Comparison of ENCODE assay signal across 8 mouse cellular contexts in the genomic region with DNA sequence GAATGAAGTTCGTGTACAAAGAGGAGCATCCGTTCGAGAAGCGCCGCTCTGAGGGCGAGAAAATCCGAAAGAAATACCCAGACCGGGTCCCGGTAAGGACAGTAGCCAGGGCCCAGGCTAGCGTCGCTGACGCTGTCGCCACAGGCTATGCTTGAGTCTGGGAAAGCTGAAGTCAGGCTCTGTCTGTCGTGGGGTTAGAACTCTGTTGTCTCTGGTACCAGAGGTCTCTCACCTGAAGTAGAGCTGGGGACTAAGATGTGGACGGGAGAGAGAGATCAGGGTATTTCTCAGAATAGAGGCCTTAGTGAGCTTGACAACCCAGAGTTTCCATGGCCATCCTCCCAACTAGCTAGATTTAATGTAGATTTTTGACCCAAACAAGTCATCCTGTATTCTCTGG. TPM values are rescaled to one million over a fixed set of nuclear protein-coding genes. Genes with fewer than 3 reads are reported as not detected.
DNase-seq lines count a peak whose midpoint lies in the region; ATAC-seq and TF ChIP-seq lines count a peak whose summit lies in the region.

No protein-coding gene starts in this region.

- TF ChIP-seq RAD21 in MEL (IDR thresholded peaks at IDR 0.05; ENCODE audit: low read depth, low read length), result no peak

- H3K27ac ChIP-seq in heart, embryonic 16.5 days (ENCODE audit: low read length), result peak overlapping the region; percentile 99
- peak overlapping the region; percentile 82 for H3K27ac ChIP-seq in MEL (ENCODE audit: control insufficient read depth, low read depth, low read length)
- peak overlapping the region; percentile 92 for H3K27ac ChIP-seq in hindbrain, embryonic 12.5 days
- H3K27ac ChIP-seq in midbrain, embryonic 10.5 days (replicated peaks), result peak overlapping the region; percentile 94

- H3K9me3 ChIP-seq in heart, embryonic 16.5 days (replicated peaks; ENCODE audit: control insufficient read depth, low read length), result no peaks in the 10 kb centered on the region
- no peaks in the 10 kb centered on the region for H3K9me3 ChIP-seq in MEL (replicated peaks; ENCODE audit: insufficient read depth, low read length)
- H3K9me3 ChIP-seq in hindbrain, embryonic 12.5 days (replicated peaks), result no peaks in the 10 kb centered on the region
- no peaks in the 10 kb centered on the region for H3K9me3 ChIP-seq in midbrain, embryonic 10.5 days (replicated peaks)

- ATAC-seq in heart, embryonic 16.5 days (replicated peaks; ENCODE audit: extremely low read depth, insufficient read depth, low FRiP score), result peak; percentile 6; the same call in 1 of the 2 replicates
- ATAC-seq in hindbrain, embryonic 12.5 days (ENCODE audit: low FRiP score), result 0 out of 2 replicates have a peak, but pooled peaks have one; percentile 11
- no peak for ATAC-seq in CD4-positive, CD25-positive, alpha-beta regulatory T cell, adult 4 months

- peaks cover 43% of the 10 kb centered on the region for H3K36me3 ChIP-seq in heart, embryonic 16.5 days (ENCODE audit: control insufficient read depth, insufficient read depth)
- peaks cover 0 to 16% of the 10 kb centered on the region in 2 experiments; a peak in 2 of 4 replicates for H3K36me3 ChIP-seq in MEL (ENCODE audit: control insufficient read depth in 1 of 2, insufficient read depth in 2 of 2, low read length in 2 of 2)
- H3K36me3 ChIP-seq in hindbrain, embryonic 12.5 days, result peaks cover 49% of the 10 kb centered on the region
- H3K36me3 ChIP-seq in midbrain, embryonic 10.5 days, result peaks cover 58% of the 10 kb centered on the region

- no peak for TF ChIP-seq EP300 in MEL (IDR thresholded peaks at IDR 0.05; ENCODE audit: low read depth in 1 of 2, low read length in 2 of 2)

- DNase-seq in heart, postnatal 4 days, result no peak
- DNase-seq in MEL (ENCODE audit: low read depth, low spot score), result no peak
- DNase-seq in midbrain, embryonic 10.5 days (ENCODE audit: low spot score), result no peak
- no peak for DNase-seq in right cerebral cortex, postnatal 14 days
- no peak for DNase-seq in layer of hippocampus, adult 18-20 months (ENCODE audit: low spot score in 2 of 2)

- H3K4me1 ChIP-seq in heart, embryonic 16.5 days (ENCODE audit: control insufficient read depth, insufficient read depth, low read length), result peaks cover 19% of the 10 kb centered on the region
- H3K4me1 ChIP-seq in MEL (ENCODE audit: control insufficient read depth in 1 of 2, insufficient read depth in 2 of 2, low read length in 2 of 2), result peaks cover 0 to 14% of the 10 kb centered on the region in 2 experiments; a peak in 2 of 4 replicates
- peaks cover 19% of the 10 kb centered on the region for H3K4me1 ChIP-seq in hindbrain, embryonic 12.5 days
- H3K4me1 ChIP-seq in midbrain, embryonic 10.5 days, result peaks cover 27% of the 10 kb centered on the region

- peaks cover 25% of the 10 kb centered on the region for H3K79me2 ChIP-seq in MEL (ENCODE audit: control insufficient read depth, insufficient read depth, low read length, poor library complexity)

- peak overlapping the region; percentile 96 for H3K9ac ChIP-seq in heart, embryonic 16.5 days (ENCODE audit: low read length)
- peak overlapping the region; percentile 86 for H3K9ac ChIP-seq in MEL (ENCODE audit: control insufficient read depth, low read depth, low read length, poor library complexity, severe bottlenecking)
- H3K9ac ChIP-seq in hindbrain, embryonic 12.5 days, result peak overlapping the region; percentile 89

- no peaks in the 10 kb centered on the region for H3K27me3 ChIP-seq in heart, embryonic 16.5 days (ENCODE audit: control insufficient read depth, insufficient read depth, low read length)
- no peaks in the 10 kb centered on the region for H3K27me3 ChIP-seq in MEL (ENCODE audit: control insufficient read depth in 1 of 2, insufficient read depth in 2 of 2, low read length in 2 of 2)
- no peaks in the 10 kb centered on the region for H3K27me3 ChIP-seq in hindbrain, embryonic 12.5 days
- no peaks in the 10 kb centered on the region for H3K27me3 ChIP-seq in midbrain, embryonic 10.5 days (ENCODE audit: low read depth, poor library complexity, severe bottlenecking)

- no peak for TF ChIP-seq CTCF in MEL (IDR thresholded peaks at IDR 0.05 in 2 of 3, conservative IDR thresholded peaks at IDR 0.05 in 1 of 3; ENCODE audit: control insufficient read depth in 1 of 3, insufficient read depth in 1 of 3, low read depth in 2 of 3, low read length in 3 of 3, poor library complexity in 1 of 3, severe bottlenecking in 1 of 3)

- no peak for TF ChIP-seq POLR2A in MEL (IDR thresholded peaks at IDR 0.05; ENCODE audit: control insufficient read depth in 1 of 2, insufficient read depth in 1 of 2, low read depth in 1 of 2, low read length in 2 of 2, poor library complexity in 1 of 2)

- peak overlapping the region; percentile 96 for H3K4me3 ChIP-seq in heart, embryonic 16.5 days (ENCODE audit: low read length)
- H3K4me3 ChIP-seq in MEL (ENCODE audit: control insufficient read depth in 1 of 2, insufficient read depth in 1 of 2, low read depth in 2 of 2, low read length in 2 of 2), result peak overlapping the region; percentile 48 to 83
- H3K4me3 ChIP-seq in hindbrain, embryonic 12.5 days, result peak overlapping the region; percentile 77
- peak overlapping the region; percentile 82 for H3K4me3 ChIP-seq in midbrain, embryonic 10.5 days

- peak overlapping the region; percentile 93 for H3K4me2 ChIP-seq in heart, embryonic 16.5 days (ENCODE audit: low read depth, low read length)
- peak overlapping the region; percentile 73 for H3K4me2 ChIP-seq in hindbrain, embryonic 12.5 days (replicated peaks)

- WGBS in heart, embryonic 16.5 days, result 0% methylated on average over 15 of the region's 15 CpGs
- under 1% methylated on average over 15 of the region's 15 CpGs for WGBS in hindbrain, embryonic 12.5 days
- whole genome bisulfite sequencing in midbrain, embryonic 10.5 days, result under 1% methylated on average over 15 of the region's 15 CpGs

RNA-seq across cellular contexts. Expression of a gene that starts 0.8 kb away (rescaled TPM):
- polyA plus RNA-seq in heart, embryonic 16.5 days (2015; fragmentation: Nextera tagmentation; extraction: Ambion mirVana), result 421 and 428 TPM in 2 replicates
- total RNA-seq in heart, postnatal 4 days (2021), result 100 to 1,000 TPM; 271 TPM
- 105 and 132 TPM in 2 replicates for total RNA-seq in MEL (2012; rRNA removed)
- 100 to 1,000 TPM in 1 of 2 experiments, not detected in 1; 241 TPM for polyA plus RNA-seq in MEL (2012; ENCODE audit: insufficient read depth in 1 of 2, insufficient read length in 2 of 2, low read depth in 1 of 2, low replicate concordance in 2 of 2, missing spikeins in 1 of 2)
- polyA plus RNA-seq in hindbrain, embryonic 12.5 days (2016; fragmentation: Nextera tagmentation; extraction: Ambion mirVana), result 598 and 607 TPM in 2 replicates
- 409 and 454 TPM in 2 replicates for polyA plus RNA-seq in midbrain, embryonic 10.5 days (2016; fragmentation: Nextera tagmentation; extraction: Ambion mirVana)
- 100 to 1,000 TPM; 238 to 240 TPM for total RNA-seq in layer of hippocampus, adult 18-20 months (2021)
- 100 to 1,000 TPM; 282 to 355 TPM for polyA plus RNA-seq in CD4-positive, CD25-positive, alpha-beta regulatory T cell, adult 4 months (2017; shearing (Covaris generic))

RNA-seq across cellular contexts. Expression of a gene that starts 3.9 kb away (rescaled TPM):
- 42.0 and 43.9 TPM in 2 replicates for polyA plus RNA-seq in heart, embryonic 16.5 days (2015; fragmentation: Nextera tagmentation; extraction: Ambion mirVana)
- 10 to 100 TPM; 25.0 to 30.3 TPM for total RNA-seq in heart, postnatal 4 days (2021)
- 88.2 and 112 TPM in 2 replicates for total RNA-seq in MEL (2012; rRNA removed)
- polyA plus RNA-seq in MEL (2012; ENCODE audit: insufficient read depth in 1 of 2, insufficient read length in 2 of 2, low read depth in 1 of 2, low replicate concordance in 2 of 2, missing spikeins in 1 of 2), result 100 to 1,000 TPM in 1 of 2 experiments, not detected in 1; 108 TPM
- polyA plus RNA-seq in hindbrain, embryonic 12.5 days (2016; fragmentation: Nextera tagmentation; extraction: Ambion mirVana), result 87.8 and 96.2 TPM in 2 replicates
- 95.1 and 96.3 TPM in 2 replicates for polyA plus RNA-seq in midbrain, embryonic 10.5 days (2016; fragmentation: Nextera tagmentation; extraction: Ambion mirVana)
- 10 to 100 TPM; 50.3 TPM for total RNA-seq in layer of hippocampus, adult 18-20 months (2021)
- 10 to 100 TPM; 41.3 to 43.5 TPM for polyA plus RNA-seq in CD4-positive, CD25-positive, alpha-beta regulatory T cell, adult 4 months (2017; shearing (Covaris generic))

RNA-seq across cellular contexts. Expression of a gene that starts 8.7 kb away (rescaled TPM):
- polyA plus RNA-seq in heart, embryonic 16.5 days (2015; fragmentation: Nextera tagmentation; extraction: Ambion mirVana), result 17.1 and 19.2 TPM in 2 replicates
- 10 to 100 TPM; 13.1 to 14.0 TPM for total RNA-seq in heart, postnatal 4 days (2021)
- 40.1 and 41.9 TPM in 2 replicates for total RNA-seq in MEL (2012; rRNA removed)
- polyA plus RNA-seq in MEL (2012; ENCODE audit: insufficient read depth in 1 of 2, insufficient read length in 2 of 2, low read depth in 1 of 2, low replicate concordance in 2 of 2, missing spikeins in 1 of 2), result 10 to 100 TPM in 1 of 2 experiments, not detected in 1; 38.5 TPM
- polyA plus RNA-seq in hindbrain, embryonic 12.5 days (2016; fragmentation: Nextera tagmentation; extraction: Ambion mirVana), result 45.9 and 46.4 TPM in 2 replicates
- polyA plus RNA-seq in midbrain, embryonic 10.5 days (2016; fragmentation: Nextera tagmentation; extraction: Ambion mirVana), result 52.1 and 54.1 TPM in 2 replicates
- 10 to 100 TPM; 33.0 to 38.7 TPM for total RNA-seq in layer of hippocampus, adult 18-20 months (2021)
- polyA plus RNA-seq in CD4-positive, CD25-positive, alpha-beta regulatory T cell, adult 4 months (2017; shearing (Covaris generic)), result 1 to 10 TPM; 4.0 to 4.6 TPM

RNA-seq across cellular contexts. Expression of a gene that starts 9.4 kb away (rescaled TPM):
- polyA plus RNA-seq in heart, embryonic 16.5 days (2015; fragmentation: Nextera tagmentation; extraction: Ambion mirVana), result 111 and 116 TPM in 2 replicates
- total RNA-seq in heart, postnatal 4 days (2021), result 10 to 100 TPM; 63.1 to 64.6 TPM
- 170 and 189 TPM in 2 replicates for total RNA-seq in MEL (2012; rRNA removed)
- polyA plus RNA-seq in MEL (2012; ENCODE audit: insufficient read depth in 1 of 2, insufficient read length in 2 of 2, low read depth in 1 of 2, low replicate concordance in 2 of 2, missing spikeins in 1 of 2), result 100 to 1,000 TPM in 1 of 2 experiments, not detected in 1; 222 TPM
- polyA plus RNA-seq in hindbrain, embryonic 12.5 days (2016; fragmentation: Nextera tagmentation; extraction: Ambion mirVana), result 123 and 127 TPM in 2 replicates
- polyA plus RNA-seq in midbrain, embryonic 10.5 days (2016; fragmentation: Nextera tagmentation; extraction: Ambion mirVana), result 151 and 155 TPM in 2 replicates
- total RNA-seq in layer of hippocampus, adult 18-20 months (2021), result 10 to 100 TPM; 76.7 to 80.1 TPM
- polyA plus RNA-seq in CD4-positive, CD25-positive, alpha-beta regulatory T cell, adult 4 months (2017; shearing (Covaris generic)), result 10 to 100 TPM; 69.7 to 79.3 TPM

RNA-seq across cellular contexts. Expression of a gene that starts 10.8 kb away (rescaled TPM):
- polyA plus RNA-seq in heart, embryonic 16.5 days (2015; fragmentation: Nextera tagmentation; extraction: Ambion mirVana), result 23.9 and 25.0 TPM in 2 replicates
- 100 to 1,000 TPM; 132 to 144 TPM for total RNA-seq in heart, postnatal 4 days (2021)
- total RNA-seq in MEL (2012; rRNA removed), result 47.3 and 49.6 TPM in 2 replicates
- 100 to 1,000 TPM in 1 of 2 experiments, not detected in 1; 133 TPM for polyA plus RNA-seq in MEL (2012; ENCODE audit: insufficient read depth in 1 of 2, insufficient read length in 2 of 2, low read depth in 1 of 2, low replicate concordance in 2 of 2, missing spikeins in 1 of 2)
- polyA plus RNA-seq in hindbrain, embryonic 12.5 days (2016; fragmentation: Nextera tagmentation; extraction: Ambion mirVana), result 22.4 and 26.1 TPM in 2 replicates
- 20.5 and 26.3 TPM in 2 replicates for polyA plus RNA-seq in midbrain, embryonic 10.5 days (2016; fragmentation: Nextera tagmentation; extraction: Ambion mirVana)
- total RNA-seq in layer of hippocampus, adult 18-20 months (2021), result 100 to 1,000 TPM; 110 to 111 TPM
- 10 to 100 TPM; 21.1 to 25.4 TPM for polyA plus RNA-seq in CD4-positive, CD25-positive, alpha-beta regulatory T cell, adult 4 months (2017; shearing (Covaris generic))
